Mouse (Mus musculus): Measurements from ENCODE around the gene H2al1b. TPM values are rescaled to one million over a fixed set of nuclear protein-coding genes. Genes with fewer than 3 reads are reported as not detected.
"Not testable (repeated sequence)": the region's sequence is repeated elsewhere in the genome, so short reads cannot be mapped to it uniquely, and the experiment has no call there.

The H2al1b gene
- polyA plus RNA-seq, 1 experiment from 2014 or later: not detected

GRCm38 (mm10) chrX:11311634-11312033 lies 9.4 kb downstream of the H2al1b start, which contains the start of gene H2al1e:
H2al1e (plus strand) TSS chrX:11311934.
- ATAC-seq (replicated peaks; ENCODE audit: low FRiP score, low read depth); H3K4me1 ChIP-seq (replicated peaks; ENCODE audit: insufficient read depth, low read length); H3K27me3 ChIP-seq (ENCODE audit: insufficient read depth, low read length); H3K9me3 ChIP-seq (replicated peaks; ENCODE audit: low read length); DNase-seq (ENCODE audit: low spot score); H3K4me2 ChIP-seq (ENCODE audit: low read length); H3K9ac ChIP-seq (ENCODE audit: low read depth, low read length); H3K27ac ChIP-seq; H3K36me3 ChIP-seq (ENCODE audit: insufficient read depth, low read length); H3K4me3 ChIP-seq (replicated peaks; ENCODE audit: low read depth, low read length): not testable (repeated sequence)
- WGBS: no CpG with 5 or more reads among the region's 3 CpGs

GRCm38 (mm10) chrX:11314858-11315257 lies 12.6 kb downstream of the H2al1b start, which contains the start of gene H2al1f:
H2al1f (plus strand) TSS chrX:11315158.
- H3K4me1 ChIP-seq (replicated peaks; ENCODE audit: insufficient read depth, low read length); H3K9ac ChIP-seq (ENCODE audit: low read depth, low read length); H3K9me3 ChIP-seq (replicated peaks; ENCODE audit: low read length); H3K27ac ChIP-seq; H3K4me3 ChIP-seq (replicated peaks; ENCODE audit: low read depth, low read length); H3K4me2 ChIP-seq (ENCODE audit: low read length); ATAC-seq (replicated peaks; ENCODE audit: low FRiP score, low read depth); DNase-seq (ENCODE audit: low spot score); H3K36me3 ChIP-seq (ENCODE audit: insufficient read depth, low read length); H3K27me3 ChIP-seq (ENCODE audit: insufficient read depth, low read length): not testable (repeated sequence)
- WGBS: no CpG with 5 or more reads among the region's 6 CpGs

GRCm38 (mm10) chrX:11317956-11318355 lies 15.7 kb downstream of the H2al1b start, which contains the start of gene H2al1g:
H2al1g (plus strand) TSS chrX:11318256.
- H3K9me3 ChIP-seq (replicated peaks; ENCODE audit: low read length); H3K4me2 ChIP-seq (ENCODE audit: low read length); H3K36me3 ChIP-seq (ENCODE audit: insufficient read depth, low read length); H3K27me3 ChIP-seq (ENCODE audit: insufficient read depth, low read length); H3K4me1 ChIP-seq (replicated peaks; ENCODE audit: insufficient read depth, low read length); ATAC-seq (replicated peaks; ENCODE audit: low FRiP score, low read depth); H3K9ac ChIP-seq (ENCODE audit: low read depth, low read length); H3K27ac ChIP-seq; H3K4me3 ChIP-seq (replicated peaks; ENCODE audit: low read depth, low read length); DNase-seq (ENCODE audit: low spot score): not testable (repeated sequence)
- whole genome bisulfite sequencing: no CpG with 5 or more reads among the region's 3 CpGs

GRCm38 (mm10) chrX:11321192-11321591 lies 19.0 kb downstream of the H2al1b start, which contains the start of gene H2al1h:
H2al1h (plus strand) TSS chrX:11321492.
- not testable (repeated sequence) for H3K4me3 ChIP-seq (replicated peaks; ENCODE audit: low read depth, low read length); H3K27me3 ChIP-seq (ENCODE audit: insufficient read depth, low read length); H3K9me3 ChIP-seq (replicated peaks; ENCODE audit: low read length); H3K4me2 ChIP-seq (ENCODE audit: low read length); ATAC-seq (replicated peaks; ENCODE audit: low FRiP score, low read depth); DNase-seq (ENCODE audit: low spot score); H3K27ac ChIP-seq; H3K36me3 ChIP-seq (ENCODE audit: insufficient read depth, low read length); H3K9ac ChIP-seq (ENCODE audit: low read depth, low read length); H3K4me1 ChIP-seq (replicated peaks; ENCODE audit: insufficient read depth, low read length)
- no CpG with 5 or more reads among the region's 6 CpGs for WGBS

- ATAC-seq (replicated peaks; ENCODE audit: low FRiP score, low read depth); H3K4me2 ChIP-seq (ENCODE audit: low read length); H3K9ac ChIP-seq (ENCODE audit: low read depth, low read length); H3K27ac ChIP-seq; H3K36me3 ChIP-seq (ENCODE audit: insufficient read depth, low read length); H3K9me3 ChIP-seq (replicated peaks; ENCODE audit: low read length); H3K4me3 ChIP-seq (replicated peaks; ENCODE audit: low read depth, low read length); DNase-seq (ENCODE audit: low spot score); H3K27me3 ChIP-seq (ENCODE audit: insufficient read depth, low read length); H3K4me1 ChIP-seq (replicated peaks; ENCODE audit: insufficient read depth, low read length): not testable (repeated sequence)
- 100% methylated on average over 3 of the region's 5 CpGs for WGBS
Observed at GRCm38 (mm10) chrX:11324359-11324758, 22.1 kb downstream of the H2al1b start, which contains the start of gene H2al1i. H2al1i (plus strand) TSS chrX:11324659.

GRCm38 (mm10) chrX:11327522-11327921 lies 25.3 kb downstream of the H2al1b start, which contains the start of gene H2al1j:
H2al1j (plus strand) TSS chrX:11327822.
- ATAC-seq (replicated peaks; ENCODE audit: low FRiP score, low read depth); DNase-seq (ENCODE audit: low spot score): not testable (repeated sequence)

GRCm38 (mm10) chrX:11345762-11346161 lies 43.5 kb downstream of the H2al1b start:
- H3K4me1 ChIP-seq (replicated peaks; ENCODE audit: insufficient read depth, low read length): no peaks in the 10 kb centered on the region
- no peak overlapping the region for H3K4me2 ChIP-seq (ENCODE audit: low read length)
- no peak overlapping the region for H3K4me3 ChIP-seq (replicated peaks; ENCODE audit: low read depth, low read length)
- 76% methylated on average over 9 of the region's 9 CpGs for WGBS
- H3K36me3 ChIP-seq (ENCODE audit: insufficient read depth, low read length): no peaks in the 10 kb centered on the region
- no peak overlapping the region for H3K9ac ChIP-seq (ENCODE audit: low read depth, low read length)
- no peak for TF ChIP-seq CTCF (IDR thresholded peaks at IDR 0.05; ENCODE audit: low read depth)
- H3K27me3 ChIP-seq (ENCODE audit: insufficient read depth, low read length): no peaks in the 10 kb centered on the region
- H3K27ac ChIP-seq: no peak overlapping the region
- H3K9me3 ChIP-seq (replicated peaks; ENCODE audit: low read length): no peaks in the 10 kb centered on the region
- ATAC-seq (replicated peaks; ENCODE audit: low FRiP score, low read depth) (no peak), DNase-seq (ENCODE audit: low spot score) (no peak)

More at GRCm38 (mm10) chrX:11327522-11327921, 25.3 kb downstream of the H2al1b start, which contains the start of gene H2al1j:
- 96% methylated on average over 2 of the region's 2 CpGs for WGBS
- H3K4me1 ChIP-seq (replicated peaks; ENCODE audit: insufficient read depth, low read length); H3K4me3 ChIP-seq (replicated peaks; ENCODE audit: low read depth, low read length); H3K27me3 ChIP-seq (ENCODE audit: insufficient read depth, low read length); H3K4me2 ChIP-seq (ENCODE audit: low read length); H3K36me3 ChIP-seq (ENCODE audit: insufficient read depth, low read length); H3K9me3 ChIP-seq (replicated peaks; ENCODE audit: low read length); H3K9ac ChIP-seq (ENCODE audit: low read depth, low read length); H3K27ac ChIP-seq: not testable (repeated sequence)
